Mouse (Mus musculus) ES-E14 (cell line): ENCODE measurements around the gene Cdhr3. TPM values are rescaled to one million over a fixed set of nuclear protein-coding genes. Genes with fewer than 3 reads are reported as not detected.
"Not testable (repeated sequence)": the region's sequence is repeated elsewhere in the genome, so short reads cannot be mapped to it uniquely, and the experiment has no call there.

Source experiments
- DNase-seq: peaks from one replicate; pipeline ENCODE4 v3.0.0-alpha.2; 2013; ENCODE audit warnings: low read depth, low spot score
- H3K27ac ChIP-seq: 2 replicates; pipeline ENCODE4 v1.5.1; 2012; ENCODE audit warnings: low read depth, mild to moderate bottlenecking, low read length, moderate library complexity, mixed read lengths; ENCODE audit not compliant: poor library complexity, insufficient read depth, severe bottlenecking
- H3K36me3 ChIP-seq: 2 replicates; pipeline ENCODE4 v1.6.1; 2012; ENCODE audit warnings: mild to moderate bottlenecking, low read length, moderate library complexity, mixed read lengths; ENCODE audit not compliant: control insufficient read depth, poor library complexity, insufficient read depth, severe bottlenecking
- H3K4me1 ChIP-seq, 2 experiments: fragments of 150-350 bp in 1 of 2; sonication (generic) in 1 of 2; 2 replicates each; pipeline ENCODE4 v1.6.1; 2012; ENCODE audit warnings: low read length in 2 of 2, mild to moderate bottlenecking in 1 of 2, mixed read lengths in 1 of 2; ENCODE audit not compliant: control insufficient read depth in 2 of 2, insufficient read depth in 2 of 2, poor library complexity in 1 of 2
- H3K4me3 ChIP-seq, 2 experiments: fragments of 150-350 bp in 1 of 2; sonication (generic) in 1 of 2; 2 replicates each; pipeline ENCODE4 v1.5.1; 2012; ENCODE audit warnings: low read length in 2 of 2, low read depth in 1 of 2, mild to moderate bottlenecking in 1 of 2, mixed read lengths in 1 of 2; ENCODE audit not compliant: insufficient read depth in 1 of 2, poor library complexity in 1 of 2, severe bottlenecking in 1 of 2
- H3K9ac ChIP-seq: 2 replicates; pipeline ENCODE4 v1.6.1; 2012; ENCODE audit warnings: low read depth, mild to moderate bottlenecking, low read length, mixed read lengths; ENCODE audit not compliant: poor library complexity, insufficient read depth, severe bottlenecking
- H3K9me3 ChIP-seq: fragments of 150-350 bp; sonication (generic); 2 replicates; pipeline ENCODE4 v1.6.1; 2012; ENCODE audit warnings: low read depth, mild to moderate bottlenecking, low read length; ENCODE audit not compliant: control insufficient read depth, insufficient read depth
- CHD2 ChIP-seq: IDR thresholded peaks from 2 replicates; pipeline ENCODE4 v1.6.1; 2014; ENCODE audit warnings: mild to moderate bottlenecking, low read depth, low read length, inconsistent platforms
- HCFC1 ChIP-seq: IDR thresholded peaks from 2 replicates; pipeline ENCODE4 v1.6.1; 2012; ENCODE audit warnings: low read length, inconsistent platforms, borderline replicate concordance; ENCODE audit not compliant: insufficient read depth
- MAFK ChIP-seq: IDR thresholded peaks from 2 replicates; pipeline ENCODE4 v1.6.1; 2014; ENCODE audit warnings: mild to moderate bottlenecking, low read depth, low read length, inconsistent platforms; ENCODE audit not compliant: insufficient read depth
- ZC3H11A ChIP-seq: IDR thresholded peaks from 2 replicates; pipeline ENCODE4 v1.6.1; 2012; ENCODE audit warnings: low read depth, mild to moderate bottlenecking, inconsistent platforms, low read length, borderline replicate concordance
- ZNF384 ChIP-seq: IDR thresholded peaks from 2 replicates; pipeline ENCODE4 v1.6.1; 2012; ENCODE audit warnings: low read depth, low read length, inconsistent platforms
- in situ Hi-C, 2 experiments: fragments of 600-800 bp; cut with MboI; formaldehyde crosslinking; loops; one replicate each; pipeline ENCODE4 v1.15.1; 2025; ENCODE audit warnings: low sequenced_read_pairs in 2 of 2, inconsistent platforms in 1 of 2; ENCODE audit not compliant: unreplicated experiment in 2 of 2
- total RNA-seq: library from RNA; depleted of rRNA; stranded (reverse); fragments of 300-350 nt; gene quantifications from 2 replicates; pipeline ENCODE4 v1.2.3, GENCODE M21; 2012

Cdhr3 gene
- total RNA-seq, 1 experiment, result not detected

DNA sequence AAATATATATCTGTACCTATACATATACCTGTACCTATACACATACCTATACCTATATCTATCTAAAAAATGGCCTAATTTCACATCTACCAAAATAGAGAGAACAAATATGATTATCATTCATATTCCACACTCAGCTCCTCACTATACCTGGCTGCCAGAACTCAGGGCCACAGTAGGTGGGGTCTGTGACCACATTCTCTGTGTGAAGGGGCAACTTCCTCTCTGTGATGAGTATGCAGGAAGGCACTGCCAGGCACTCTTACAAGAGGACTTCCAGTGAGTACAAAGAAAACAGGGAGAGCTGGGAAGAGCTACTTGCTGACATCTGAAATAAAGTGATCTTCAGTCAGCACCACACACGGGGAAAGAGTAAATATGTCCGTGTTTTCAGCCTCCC lies 28.4 kb downstream of the Cdhr3 start:
- TF ChIP-seq MAFK, result no peak
- no peak for TF ChIP-seq ZC3H11A
- TF ChIP-seq ZNF384, result no peak
- TF ChIP-seq CHD2, result no peak
- TF ChIP-seq HCFC1, result no peak
- Histone ChIP-seq H3K9ac (no peak overlapping the region), H3K36me3 (no peaks in the 10 kb centered on the region), H3K9me3 (no peaks in the 10 kb centered on the region), H3K27ac (no peak overlapping the region), H3K4me3 (no peak overlapping the region), H3K4me1 (0 out of 4 replicates have a peak, but pooled peaks cover 0 to 2% of the 10 kb centered on the region in 2 experiments)
- DNase-seq, result no peak
- in situ Hi-C loops, result no loop called here

GRCm38 (mm10) chr12:33063250-33063649 lies 29.4 kb downstream of the Cdhr3 start:
- TF ChIP-seq ZNF384 (no peak), ZC3H11A (no peak)
- 0 out of 4 replicates have a peak, but pooled peaks cover 0 to 2% of the 10 kb centered on the region in 2 experiments for H3K4me1 ChIP-seq
- H3K36me3 ChIP-seq, result no peaks in the 10 kb centered on the region
- in situ Hi-C loops, result no loop called here
- no peaks in the 10 kb centered on the region for H3K9me3 ChIP-seq
- H3K4me3 ChIP-seq, result no peak overlapping the region
- no peak for DNase-seq
- no peak overlapping the region for H3K27ac ChIP-seq
- H3K9ac ChIP-seq, result no peak overlapping the region

- DNase-seq, H3K36me3 ChIP-seq, H3K9ac ChIP-seq, H3K9me3 ChIP-seq, in situ Hi-C loops, H3K4me1 ChIP-seq, H3K4me3 ChIP-seq, H3K27ac ChIP-seq: not testable (repeated sequence)
Measured at GRCm38 (mm10) chr12:33062379-33062778, 30.3 kb downstream of the Cdhr3 start.

GRCm38 (mm10) chr12:33061651-33062050 lies 31.0 kb downstream of the Cdhr3 start:
- Histone ChIP-seq H3K27ac (no peak overlapping the region), H3K9me3 (no peaks in the 10 kb centered on the region), H3K9ac (no peak overlapping the region), H3K4me1 (peaks cover 2% of the 10 kb centered on the region in 2 experiments; a peak in 1 of 4 replicates), H3K4me3 (no peak overlapping the region), H3K36me3 (no peaks in the 10 kb centered on the region)
- TF ChIP-seq ZNF384 (no peak), MAFK (no peak), ZC3H11A (no peak), CHD2 (no peak), HCFC1 (no peak)
- in situ Hi-C loops, result no loop called here
- no peak for DNase-seq

DNA sequence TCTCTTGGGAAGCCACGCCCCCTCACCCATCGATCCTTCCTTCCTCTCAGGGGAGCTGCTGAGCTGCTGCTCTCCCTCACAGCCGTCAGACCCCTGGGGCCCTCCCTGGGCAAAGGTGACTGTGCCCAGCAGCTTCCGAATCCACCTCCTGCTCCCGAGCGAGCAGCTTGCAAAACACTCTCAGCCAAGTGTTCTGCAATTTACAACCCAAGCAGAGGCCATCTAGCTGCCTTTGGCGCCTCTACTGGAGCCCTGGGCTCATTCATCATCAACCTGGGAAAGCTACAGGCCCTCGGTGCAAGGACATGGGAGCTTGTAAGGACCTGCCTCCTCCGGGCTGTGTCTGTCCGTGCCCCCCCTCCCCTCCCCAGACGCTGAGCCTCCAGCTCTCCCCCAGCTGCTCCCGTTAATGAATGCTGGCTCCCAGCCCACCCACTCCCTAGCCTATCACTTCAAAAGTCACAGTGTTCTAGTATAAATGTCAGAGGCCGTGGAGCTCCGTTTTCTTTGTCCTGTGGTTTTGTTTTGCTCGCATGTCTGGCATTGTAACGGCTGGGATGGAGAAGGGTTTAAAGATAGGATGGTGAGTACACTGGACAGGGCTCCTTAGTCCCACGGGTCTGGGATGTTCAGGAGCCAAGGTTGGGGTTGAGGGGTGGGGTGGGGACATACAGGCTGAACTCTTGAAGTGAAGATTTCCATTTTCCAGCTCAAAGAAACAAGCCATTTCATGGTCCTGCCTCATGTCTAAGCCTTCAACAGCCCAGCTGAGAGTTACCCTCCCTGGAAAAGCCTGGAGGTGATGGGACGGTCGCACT lies 35.2 kb downstream of the Cdhr3 start:
- Histone ChIP-seq H3K36me3 (no peaks in the 10 kb centered on the region), H3K27ac (no peak overlapping the region; the same call in 1 of the 2 replicates), H3K4me1 (peaks cover 2 to 11% of the 10 kb centered on the region in 2 experiments; a peak in 2 of 4 replicates), H3K9me3 (no peaks in the 10 kb centered on the region), H3K9ac (no peak overlapping the region), H3K4me3 (no peak overlapping the region)
- TF ChIP-seq MAFK (no peak), ZNF384 (no peak), HCFC1 (no peak), CHD2 (no peak), ZC3H11A (no peak)
- in situ Hi-C loops, result no loop called here
- DNase-seq, result no peak
